Mouse (Mus musculus): ENCODE measurements around the gene Tmem238. TPM values are rescaled to one million over a fixed set of nuclear protein-coding genes. Genes with fewer than 3 reads are reported as not detected.
"Not testable (repeated sequence)": the region's sequence is repeated elsewhere in the genome, so short reads cannot be mapped to it uniquely, and the experiment has no call there.

Gene Tmem238
- polyA plus RNA-seq (2012; rRNA removed), result 81.4 and 90.8 TPM in 2 replicates

DNA sequence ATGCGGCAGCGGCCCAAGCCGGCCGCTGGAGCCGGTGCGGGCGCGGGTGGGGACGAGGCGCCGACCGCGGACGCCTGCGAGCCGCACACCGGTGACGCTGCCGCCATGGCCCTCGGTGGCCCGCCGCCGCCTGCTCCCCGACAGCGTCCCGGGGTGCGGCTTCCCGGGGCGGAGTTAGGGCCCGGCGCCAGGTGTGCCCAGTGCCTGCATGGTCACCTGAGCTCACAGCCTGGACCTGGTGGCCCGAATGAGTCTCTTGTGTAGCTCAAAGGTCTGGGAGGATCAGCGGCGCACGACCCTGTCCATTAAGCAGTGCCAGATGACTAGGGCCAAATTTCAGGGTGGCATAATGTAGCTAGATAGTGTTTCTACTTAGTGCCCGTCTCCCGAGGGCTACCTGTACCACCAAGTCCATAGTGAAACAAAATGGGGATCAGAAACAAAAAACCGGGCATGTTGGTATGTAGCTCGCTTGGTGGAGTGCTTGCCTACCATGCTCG is at the start of gene Tmem238:
Gene Tmem238 (minus strand): TSS at position 221 of the 500 bp plus-strand sequence.
- 5% methylated on average over 40 of the region's 40 CpGs for WGBS
- DNase-seq (ENCODE audit: low read depth, low spot score), result no peak

DNA sequence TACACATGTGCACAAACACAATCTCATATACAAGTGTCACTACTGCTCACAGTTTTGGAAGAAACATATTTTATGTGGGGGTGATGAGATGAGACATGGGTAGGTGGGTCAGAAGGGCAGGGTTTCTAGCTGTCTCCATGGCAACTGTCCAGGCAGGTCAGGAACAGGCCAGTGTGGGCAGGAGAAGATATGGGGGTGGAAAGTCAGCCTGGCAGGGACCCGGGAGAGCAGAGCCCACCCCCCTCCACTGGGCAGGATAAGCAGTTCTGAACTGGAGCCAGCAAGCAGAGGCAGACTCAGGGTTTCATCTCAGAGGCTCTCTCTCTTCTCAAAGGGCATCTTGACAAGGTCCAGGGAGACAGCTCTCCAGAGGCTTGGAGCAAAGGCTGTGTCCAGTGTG is 48.2 kb upstream of the Tmem238 start:
- 9% methylated on average over 1 of the region's 1 CpGs for WGBS
- no peak for DNase-seq (ENCODE audit: low read depth, low spot score)

GRCm38 (mm10) chr7:4836351-4836792 is 46.9 kb upstream of the Tmem238 start:
- DNase-seq (ENCODE audit: low read depth, low spot score), result no peak

GRCm38 (mm10) chr7:4835631-4836327 is 46.3 kb upstream of the Tmem238 start:
- 2% methylated on average over 34 of the region's 34 CpGs for WGBS
- DNase-seq (ENCODE audit: low read depth, low spot score), result no peak

More at GRCm38 (mm10) chr7:4836351-4836792, 46.9 kb upstream of the Tmem238 start:
- under 1% methylated on average over 51 of the region's 51 CpGs for WGBS

- DNase-seq (ENCODE audit: low read depth, low spot score), result no peak
- 27% methylated on average over 12 of the region's 12 CpGs for WGBS
These were observed 41.0 kb upstream of the Tmem238 start for GRCm38 (mm10) chr7:4830476-4830875.

DNA sequence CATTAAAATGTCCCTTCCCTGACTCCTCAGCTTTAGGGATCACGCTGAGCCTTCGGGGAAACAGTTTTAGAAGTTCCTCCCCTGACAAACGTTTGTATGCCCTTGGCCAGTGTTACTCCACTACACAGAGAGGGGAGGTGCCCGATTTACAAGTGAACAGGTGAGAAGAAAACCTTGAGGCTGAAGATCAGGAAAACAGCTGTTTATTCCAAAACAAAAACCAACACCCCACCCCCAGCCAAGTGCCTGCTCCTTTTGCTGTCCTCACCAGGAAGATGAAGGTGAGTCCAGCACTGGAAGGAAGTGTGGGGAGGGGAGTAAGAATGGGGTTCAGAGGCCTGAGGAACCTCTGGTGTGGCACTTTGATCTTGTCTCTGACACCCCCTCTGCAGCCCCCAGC is 35.9 kb upstream of the Tmem238 start:
- DNase-seq (ENCODE audit: low read depth, low spot score), result no peak
- WGBS, result 41% methylated on average over 4 of the region's 4 CpGs

DNA sequence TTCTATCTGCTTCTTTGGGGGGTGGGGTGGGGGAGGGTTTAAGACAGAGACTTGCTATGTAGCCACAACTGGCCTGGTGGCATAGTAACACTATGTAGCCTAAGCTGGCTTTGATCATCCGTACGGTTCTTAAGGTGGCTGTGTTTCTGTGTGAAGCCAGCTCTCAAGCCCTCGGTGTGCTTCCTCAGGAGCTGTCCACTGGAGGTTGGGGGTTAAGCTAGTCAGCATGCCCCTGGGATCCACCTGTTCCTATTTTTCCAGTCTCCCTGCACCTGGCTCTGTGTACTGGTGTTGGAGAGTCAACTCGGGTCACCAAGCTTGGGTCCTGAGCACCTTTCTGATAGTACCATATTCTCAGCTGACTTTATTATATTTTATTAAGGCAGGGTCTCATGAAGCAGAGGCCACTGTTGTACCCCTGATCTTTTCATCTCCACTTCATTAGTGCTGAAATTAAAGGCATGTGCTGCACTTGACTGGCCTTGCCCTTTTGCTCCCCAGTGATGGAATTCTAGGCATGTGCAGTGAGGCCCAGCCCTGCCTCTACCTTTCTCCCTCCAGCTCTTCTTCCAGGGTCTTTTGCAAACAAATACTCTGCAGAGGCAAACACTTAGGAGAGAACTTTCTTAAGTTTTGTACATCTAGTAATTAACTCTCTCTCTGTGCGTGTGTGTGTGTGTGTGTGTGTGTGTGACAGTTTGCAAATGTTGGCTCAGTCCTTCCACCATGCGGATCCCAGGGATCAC is 32.9 kb upstream of the Tmem238 start:
- DNase-seq (ENCODE audit: low read depth, low spot score), result no peak
- WGBS, result 66% methylated on average over 6 of the region's 6 CpGs

GRCm38 (mm10) chr7:4821690-4822089 is 32.2 kb upstream of the Tmem238 start:
- WGBS, result 78% methylated on average over 4 of the region's 4 CpGs
- no peak for DNase-seq (ENCODE audit: low read depth, low spot score)

GRCm38 (mm10) chr7:4820925-4821324 is 31.5 kb upstream of the Tmem238 start:
- 85% methylated on average over 7 of the region's 7 CpGs for WGBS
- DNase-seq (ENCODE audit: low read depth, low spot score), result not testable (repeated sequence)

DNA sequence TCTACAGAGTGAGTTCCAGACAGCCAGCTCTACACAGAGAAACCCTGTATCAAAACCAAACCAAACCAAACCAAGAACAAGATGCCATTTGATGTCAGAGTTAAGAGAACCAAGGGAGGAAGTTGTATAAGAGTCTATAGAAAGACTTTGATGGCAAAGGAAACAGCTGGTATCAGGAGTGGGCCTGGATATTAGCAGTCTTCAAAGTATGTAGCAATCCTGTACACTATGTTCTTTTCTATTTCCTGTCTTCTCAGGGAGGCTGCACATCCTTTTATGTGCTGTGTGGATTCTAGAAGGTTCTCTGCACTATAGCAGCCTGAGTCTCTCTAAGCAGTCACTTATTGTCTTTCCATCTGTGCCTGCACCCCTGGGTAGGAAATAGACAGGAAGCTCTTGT is 27.1 kb upstream of the Tmem238 start:
- DNase-seq (ENCODE audit: low read depth, low spot score), result no peak

DNA sequence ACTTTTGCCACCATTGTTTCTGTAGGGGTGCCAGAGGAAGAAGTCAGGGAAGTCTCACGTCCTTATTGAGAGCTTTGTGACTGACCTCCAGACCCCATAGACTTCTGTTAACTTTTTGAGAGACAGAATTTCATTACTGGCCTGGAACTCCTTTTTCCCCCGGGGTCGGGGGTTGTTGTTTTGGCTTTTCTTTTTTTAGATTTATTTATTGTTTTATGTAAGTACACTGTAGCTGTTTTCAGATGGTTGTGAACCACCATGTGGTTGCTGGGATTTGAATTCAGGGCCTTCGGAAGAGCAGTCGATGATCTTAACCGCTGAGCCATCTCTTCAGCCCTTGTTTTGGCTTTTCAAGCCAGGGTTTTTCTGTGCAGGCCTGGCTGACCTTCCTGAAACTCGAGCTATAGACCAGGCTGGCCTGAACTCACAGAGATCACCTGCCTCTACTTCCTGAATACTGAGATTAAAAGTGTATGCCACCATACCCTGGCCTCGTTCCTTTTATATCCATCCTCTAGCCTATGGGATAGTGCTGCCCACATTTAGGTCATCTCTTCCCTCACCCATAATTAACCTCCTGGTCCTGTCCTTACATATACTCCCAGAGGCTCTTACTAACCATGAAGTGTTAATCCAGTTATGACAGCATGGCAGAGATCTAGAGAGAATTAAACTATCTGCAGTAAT is 23.8 kb upstream of the Tmem238 start:
- 9% methylated on average over 8 of the region's 8 CpGs for WGBS
- no peak for DNase-seq (ENCODE audit: low read depth, low spot score)

DNA sequence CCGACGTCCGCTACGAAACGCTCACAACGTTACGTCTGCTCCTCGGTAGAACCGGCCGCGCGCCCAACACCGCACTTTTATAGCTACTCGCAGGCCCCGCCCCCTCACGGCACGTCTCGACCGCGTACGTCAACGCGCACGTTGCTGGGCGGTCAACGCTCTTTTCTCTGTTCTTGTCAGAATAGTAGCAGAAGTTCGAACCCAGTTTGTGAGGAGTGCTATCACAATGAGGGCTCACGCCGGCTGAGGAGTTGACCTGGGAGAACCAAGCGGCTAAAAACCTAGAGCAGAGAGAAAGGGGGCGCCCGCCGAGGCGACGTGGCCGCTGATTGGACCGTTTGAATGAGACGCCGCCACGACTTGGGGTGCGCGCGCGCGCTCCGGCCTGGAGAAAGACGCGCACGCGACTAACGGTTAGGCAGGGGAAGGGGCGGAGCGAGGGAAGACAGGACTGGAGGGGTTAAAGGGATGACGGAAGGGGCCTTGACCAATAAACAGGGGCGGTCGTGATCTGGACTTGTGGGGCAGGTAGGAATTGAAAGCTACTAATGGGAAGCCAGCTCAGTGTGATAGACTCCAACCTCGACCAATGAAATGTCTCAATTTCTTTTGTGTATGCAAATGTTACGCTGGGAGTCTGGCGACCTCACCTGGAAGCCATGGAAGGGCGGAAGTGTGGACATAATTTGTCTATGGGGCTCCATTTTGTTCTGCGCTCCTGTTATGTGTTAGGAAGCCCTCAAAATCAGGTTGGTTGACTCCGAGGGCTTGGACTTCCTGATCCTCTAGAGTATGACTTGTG is 23.0 kb upstream of the Tmem238 start, which contains the start of gene Ube2s:
Gene Ube2s (minus strand): TSS at position 288 of the 802 bp plus-strand sequence.
- peak; percentile 99 for DNase-seq (ENCODE audit: low read depth, low spot score)
- under 1% methylated on average over 62 of the region's 62 CpGs for WGBS

DNA sequence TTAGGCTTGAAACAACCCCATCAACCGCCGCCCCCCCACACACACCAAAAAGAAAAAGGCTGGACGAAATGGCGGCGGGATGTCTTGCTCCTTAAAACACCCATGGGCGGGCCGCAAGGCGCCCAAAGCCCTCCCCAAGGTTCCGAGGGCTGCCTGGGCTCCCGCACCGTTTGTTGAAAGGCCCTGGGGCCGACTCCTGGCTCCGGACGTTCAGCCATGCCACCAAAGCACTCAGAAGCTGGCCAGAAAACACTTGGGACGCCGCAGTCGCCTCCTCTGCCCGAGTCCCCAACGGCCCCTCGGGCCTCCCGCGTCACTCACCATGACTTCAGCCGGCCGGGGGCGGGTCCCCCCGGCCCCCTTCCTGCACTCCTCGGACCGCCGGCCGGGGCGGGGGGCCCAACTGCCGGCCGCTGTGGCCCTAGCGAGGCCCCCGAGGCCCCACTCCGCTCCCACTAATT is 22.4 kb upstream of the Tmem238 start:
- WGBS, result under 1% methylated on average over 31 of the region's 36 CpGs
- DNase-seq (ENCODE audit: low read depth, low spot score), result no peak

GRCm38 (mm10) chr7:4811131-4811530 is 21.7 kb upstream of the Tmem238 start:
- 18% methylated on average over 10 of the region's 10 CpGs for WGBS
- not testable (repeated sequence) for DNase-seq (ENCODE audit: low read depth, low spot score)

DNA sequence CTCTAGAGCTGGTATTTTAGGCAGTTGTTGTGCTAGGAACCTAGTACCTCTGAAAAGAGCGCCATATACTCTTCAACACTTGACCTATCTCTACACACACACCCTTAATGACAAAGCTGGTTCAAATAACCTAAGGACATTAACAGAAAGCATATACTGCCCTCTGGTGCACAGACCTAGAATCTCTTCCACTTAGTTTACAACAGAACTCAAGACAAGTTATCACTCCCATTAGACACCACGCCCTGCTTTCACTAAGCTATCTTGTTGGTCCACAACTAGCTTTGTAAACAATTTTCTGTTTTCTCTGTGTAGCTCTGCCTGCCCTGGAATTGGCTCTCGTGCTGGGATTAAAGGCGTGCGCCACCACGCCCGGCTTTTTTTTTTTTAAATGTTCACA is 17.3 kb upstream of the Tmem238 start:
- DNase-seq (ENCODE audit: low read depth, low spot score), result no peak
- WGBS, result 64% methylated on average over 7 of the region's 7 CpGs

- no peak for DNase-seq (ENCODE audit: low read depth, low spot score)
These were observed 12.8 kb upstream of the Tmem238 start for GRCm38 (mm10) chr7:4802247-4802646.

DNA sequence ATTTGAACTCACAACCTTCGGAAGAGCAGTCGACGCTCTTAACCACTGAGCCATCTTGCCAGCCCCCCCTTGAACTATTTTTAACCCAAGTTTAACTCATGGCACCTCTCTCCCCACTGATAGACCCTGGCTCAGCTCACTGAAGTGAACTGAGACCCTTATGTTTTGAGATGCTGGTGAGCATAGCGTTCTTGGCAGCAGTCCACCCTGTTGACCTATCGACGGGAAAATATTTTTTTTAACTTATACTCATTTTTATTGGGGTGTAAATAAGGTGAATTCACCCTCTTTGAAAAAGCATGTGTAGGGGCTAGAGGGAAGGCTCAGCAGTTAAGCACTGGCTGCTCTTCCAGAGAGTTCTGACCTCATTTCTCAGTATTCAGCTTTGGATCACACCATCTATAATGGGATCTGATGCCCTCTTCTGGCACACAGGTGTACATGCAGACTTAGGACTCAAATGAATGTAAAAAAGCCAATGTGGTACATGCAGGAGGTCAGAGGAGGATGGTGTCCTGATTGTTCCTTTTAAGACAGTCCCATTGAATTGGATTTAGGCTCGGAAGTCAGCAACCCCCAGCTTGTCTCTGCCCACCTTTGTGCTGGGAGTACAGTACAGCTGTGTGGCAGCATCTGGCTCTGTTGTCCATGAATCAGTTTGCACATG is 6.4 kb upstream of the Tmem238 start:
- DNase-seq (ENCODE audit: low read depth, low spot score), result no peak
- 62% methylated on average over 7 of the region's 7 CpGs for WGBS

- WGBS, result 55% methylated on average over 3 of the region's 3 CpGs
- no peak for DNase-seq (ENCODE audit: low read depth, low spot score)
These were observed 5.2 kb upstream of the Tmem238 start for GRCm38 (mm10) chr7:4794631-4795168.

DNA sequence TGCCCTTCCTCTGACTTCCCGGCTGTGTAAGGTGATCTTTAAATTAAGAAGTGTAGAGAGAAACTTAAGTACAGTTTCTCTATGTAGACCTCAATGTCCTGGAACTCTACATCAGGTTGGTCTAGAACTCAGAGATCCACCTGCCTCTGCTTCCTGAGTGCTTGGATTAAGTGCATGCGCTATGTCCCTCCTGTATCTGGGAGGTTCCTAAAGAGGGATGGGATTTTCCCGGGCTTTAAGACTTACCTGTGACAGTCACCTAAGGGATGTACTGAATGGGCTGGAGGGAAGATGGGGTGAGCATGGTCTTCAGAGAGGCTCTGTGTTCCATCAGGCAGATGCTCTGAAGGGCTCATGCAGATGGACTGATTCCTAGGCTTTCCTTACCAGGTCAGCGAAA is 4.2 kb upstream of the Tmem238 start:
- DNase-seq (ENCODE audit: low read depth, low spot score), result no peak
- WGBS, result 24% methylated on average over 4 of the region's 4 CpGs

Data from large intestine, adult 2 months (tissue).